Mouse (Mus musculus): ENCODE data around the gene Fbxo40.

The Fbxo40 gene

GRCm38 (mm10) chr16:36921980-36922379, 68.3 kb downstream of the Fbxo40 start:
- DNase-seq (ENCODE audit: low spot score), result no peak

GRCm38 (mm10) chr16:36921067-36921613, 69.1 kb downstream of the Fbxo40 start:
- DNase-seq (ENCODE audit: low spot score), result no peak

GRCm38 (mm10) chr16:36920410-36920809, 69.9 kb downstream of the Fbxo40 start:
- no peak for DNase-seq (ENCODE audit: low spot score)

- no peak for DNase-seq (ENCODE audit: low spot score)
Observed at GRCm38 (mm10) chr16:36918505-36918904, 71.8 kb downstream of the Fbxo40 start.

- DNase-seq (ENCODE audit: low spot score), result no peak
Observed at GRCm38 (mm10) chr16:36914195-36914594, 76.1 kb downstream of the Fbxo40 start.

Data from adipocyte (in vitro differentiated cells).